Mouse (Mus musculus) ES-E14 (cell line): ENCODE results near the gene Plp1. TPM values are rescaled to one million over a fixed set of nuclear protein-coding genes. Genes with fewer than 3 reads are reported as not detected.

Source experiments
- DNase-seq: peaks from one replicate; pipeline ENCODE4 v3.0.0-alpha.2; 2013; ENCODE audit warnings: low read depth, low spot score
- H3K27ac ChIP-seq: 2 replicates; pipeline ENCODE4 v1.5.1; 2012; ENCODE audit warnings: low read depth, mild to moderate bottlenecking, low read length, moderate library complexity, mixed read lengths; ENCODE audit not compliant: poor library complexity, insufficient read depth, severe bottlenecking
- H3K36me3 ChIP-seq: 2 replicates; pipeline ENCODE4 v1.6.1; 2012; ENCODE audit warnings: mild to moderate bottlenecking, low read length, moderate library complexity, mixed read lengths; ENCODE audit not compliant: control insufficient read depth, poor library complexity, insufficient read depth, severe bottlenecking
- H3K4me1 ChIP-seq, 2 experiments: fragments of 150-350 bp in 1 of 2; sonication (generic) in 1 of 2; 2 replicates each; pipeline ENCODE4 v1.6.1; 2012; ENCODE audit warnings: low read length in 2 of 2, mild to moderate bottlenecking in 1 of 2, mixed read lengths in 1 of 2; ENCODE audit not compliant: control insufficient read depth in 2 of 2, insufficient read depth in 2 of 2, poor library complexity in 1 of 2
- H3K4me3 ChIP-seq, 2 experiments: fragments of 150-350 bp in 1 of 2; sonication (generic) in 1 of 2; 2 replicates each; pipeline ENCODE4 v1.5.1; 2012; ENCODE audit warnings: low read length in 2 of 2, low read depth in 1 of 2, mild to moderate bottlenecking in 1 of 2, mixed read lengths in 1 of 2; ENCODE audit not compliant: insufficient read depth in 1 of 2, poor library complexity in 1 of 2, severe bottlenecking in 1 of 2
- H3K9ac ChIP-seq: 2 replicates; pipeline ENCODE4 v1.6.1; 2012; ENCODE audit warnings: low read depth, mild to moderate bottlenecking, low read length, mixed read lengths; ENCODE audit not compliant: poor library complexity, insufficient read depth, severe bottlenecking
- H3K9me3 ChIP-seq: fragments of 150-350 bp; sonication (generic); 2 replicates; pipeline ENCODE4 v1.6.1; 2012; ENCODE audit warnings: low read depth, mild to moderate bottlenecking, low read length; ENCODE audit not compliant: control insufficient read depth, insufficient read depth
- CHD2 ChIP-seq: IDR thresholded peaks from 2 replicates; pipeline ENCODE4 v1.6.1; 2014; ENCODE audit warnings: mild to moderate bottlenecking, low read depth, low read length, inconsistent platforms
- HCFC1 ChIP-seq: IDR thresholded peaks from 2 replicates; pipeline ENCODE4 v1.6.1; 2012; ENCODE audit warnings: low read length, inconsistent platforms, borderline replicate concordance; ENCODE audit not compliant: insufficient read depth
- MAFK ChIP-seq: IDR thresholded peaks from 2 replicates; pipeline ENCODE4 v1.6.1; 2014; ENCODE audit warnings: mild to moderate bottlenecking, low read depth, low read length, inconsistent platforms; ENCODE audit not compliant: insufficient read depth
- ZC3H11A ChIP-seq: IDR thresholded peaks from 2 replicates; pipeline ENCODE4 v1.6.1; 2012; ENCODE audit warnings: low read depth, mild to moderate bottlenecking, inconsistent platforms, low read length, borderline replicate concordance
- ZNF384 ChIP-seq: IDR thresholded peaks from 2 replicates; pipeline ENCODE4 v1.6.1; 2012; ENCODE audit warnings: low read depth, low read length, inconsistent platforms
- in situ Hi-C, 2 experiments: fragments of 600-800 bp; cut with MboI; formaldehyde crosslinking; loops; one replicate each; pipeline ENCODE4 v1.15.1; 2025; ENCODE audit warnings: low sequenced_read_pairs in 2 of 2, inconsistent platforms in 1 of 2; ENCODE audit not compliant: unreplicated experiment in 2 of 2
- total RNA-seq: library from RNA; depleted of rRNA; stranded (reverse); fragments of 300-350 nt; gene quantifications from 2 replicates; pipeline ENCODE4 v1.2.3, GENCODE M21; 2012

Gene Plp1
- total RNA-seq, 1 experiment = 2.2 TPM

DNA sequence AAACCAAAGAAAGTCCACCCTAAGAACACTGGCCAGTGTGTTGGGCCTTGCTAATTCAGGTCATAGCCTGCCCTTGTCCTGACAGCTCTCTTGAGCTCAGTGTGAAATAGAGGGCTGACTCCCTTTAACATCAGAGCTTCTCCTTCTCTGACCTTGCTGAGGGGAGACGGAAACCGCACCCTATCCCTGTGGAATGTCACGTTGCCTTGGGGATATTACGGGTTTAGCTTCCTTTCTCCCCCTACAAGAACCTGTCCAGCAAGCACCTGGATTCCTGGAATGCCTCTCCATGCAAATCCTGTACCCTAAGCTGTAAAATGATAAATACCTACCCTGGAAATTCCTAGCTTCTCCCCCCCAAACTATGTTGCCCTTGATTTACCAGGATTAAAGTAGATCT lies 33.0 kb upstream of the Plp1 start:
- peaks cover 3% of the 10 kb centered on the region; the same call in 1 of the 2 replicates for H3K36me3 ChIP-seq
- H3K4me3 ChIP-seq = no peak overlapping the region
- H3K9ac ChIP-seq = 0 out of 2 replicates have a peak overlapping the region, but pooled peaks have one; percentile 32
- in situ Hi-C loops = no loop called here
- TF ChIP-seq ZC3H11A = no peak
- TF ChIP-seq ZNF384 = no peak
- no peak for TF ChIP-seq HCFC1
- TF ChIP-seq CHD2 = 0 out of 2 replicates have a peak, but pooled peaks have one; percentile 17
- peak overlapping the region; percentile 97 for H3K27ac ChIP-seq
- no peaks in the 10 kb centered on the region for H3K9me3 ChIP-seq
- peaks cover 4 to 5% of the 10 kb centered on the region in 2 experiments; a peak in 3 of 4 replicates for H3K4me1 ChIP-seq
- DNase-seq = peak; percentile 39

DNA sequence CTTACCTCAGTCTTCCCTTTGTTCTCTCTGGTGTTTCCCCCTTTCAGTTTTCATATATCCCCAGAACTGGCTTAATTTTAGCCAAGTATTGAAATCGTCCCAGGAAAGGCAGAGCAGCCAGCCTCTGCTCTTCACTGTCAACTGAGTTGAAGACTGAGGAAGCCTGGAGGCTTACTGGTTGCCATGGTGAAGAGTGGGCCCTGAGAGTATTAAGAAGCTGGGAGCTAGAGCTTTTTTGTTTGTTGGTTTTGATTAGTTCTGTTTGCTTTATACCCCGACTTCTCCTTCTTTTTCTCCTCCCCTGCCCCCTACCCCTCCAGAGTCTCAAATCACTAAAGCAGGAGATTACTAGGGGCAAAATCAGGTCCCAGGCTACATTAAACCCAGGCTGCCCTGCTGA lies 25.2 kb upstream of the Plp1 start:
- Histone ChIP-seq H3K9ac (no peak overlapping the region), H3K4me1 (no peaks in the 10 kb centered on the region), H3K27ac (no peak overlapping the region), H3K9me3 (no peaks in the 10 kb centered on the region), H3K36me3 (no peaks in the 10 kb centered on the region), H3K4me3 (no peak overlapping the region)
- DNase-seq = no peak
- TF ChIP-seq ZC3H11A (no peak), CHD2 (no peak), MAFK (no peak), ZNF384 (no peak), HCFC1 (no peak)
- in situ Hi-C loops = no loop called here

- no peaks in the 10 kb centered on the region for H3K36me3 ChIP-seq
- no peak overlapping the region for H3K4me3 ChIP-seq
- no peaks in the 10 kb centered on the region for H3K4me1 ChIP-seq
- H3K9me3 ChIP-seq = no peaks in the 10 kb centered on the region
- in situ Hi-C loops = no loop called here
- TF ChIP-seq MAFK (no peak), ZNF384 (no peak), ZC3H11A (no peak)
- no peak overlapping the region for H3K9ac ChIP-seq
- H3K27ac ChIP-seq = no peak overlapping the region
- no peak for DNase-seq
Measured at GRCm38 (mm10) chrX:136819752-136820151, 2.7 kb upstream of the Plp1 start.

DNA sequence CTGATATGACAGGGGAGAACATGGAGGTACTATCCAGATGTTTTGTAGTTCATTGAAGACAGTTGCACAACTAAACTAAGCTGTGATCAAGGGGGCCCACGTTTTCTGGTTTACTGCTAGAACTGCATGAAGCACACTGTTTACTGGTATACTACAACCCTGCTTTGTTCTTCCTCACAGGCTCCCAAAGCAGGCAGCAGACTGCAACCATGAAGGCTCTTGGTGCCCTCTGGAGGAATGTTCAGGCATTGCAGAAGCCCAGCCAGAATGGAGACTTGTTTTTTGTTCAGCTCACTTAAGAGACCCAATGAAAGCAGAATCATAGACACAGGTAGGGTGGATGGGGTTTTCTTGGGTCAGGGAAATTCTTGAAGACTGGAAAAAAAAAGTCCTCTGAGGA lies 2.2 kb upstream of the Plp1 start:
- H3K27ac ChIP-seq = no peak overlapping the region

GRCm38 (mm10) chrX:136825016-136825415 lies 2.5 kb downstream of the Plp1 start:
- in situ Hi-C loops = no loop called here
- H3K36me3 ChIP-seq = no peaks in the 10 kb centered on the region
- H3K9ac ChIP-seq = no peak overlapping the region
- 0 out of 4 replicates have a peak, but pooled peaks cover 0 to 2% of the 10 kb centered on the region in 2 experiments for H3K4me1 ChIP-seq
- TF ChIP-seq ZNF384 = no peak
- TF ChIP-seq CHD2 = no peak
- TF ChIP-seq ZC3H11A = no peak
- no peak for TF ChIP-seq HCFC1
- TF ChIP-seq MAFK = no peak
- H3K9me3 ChIP-seq = no peaks in the 10 kb centered on the region
- no peak for DNase-seq
- H3K27ac ChIP-seq = no peak overlapping the region
- H3K4me3 ChIP-seq = no peak overlapping the region

More for the DNA sequence above, 2.2 kb upstream of the Plp1 start:
- Histone ChIP-seq H3K36me3 (no peaks in the 10 kb centered on the region), H3K9ac (no peak overlapping the region), H3K4me3 (no peak overlapping the region), H3K9me3 (no peaks in the 10 kb centered on the region), H3K4me1 (no peaks in the 10 kb centered on the region)
- TF ChIP-seq HCFC1 (no peak), ZC3H11A (peak; percentile 61; the same call in 1 of the 2 replicates)
- DNase-seq = peak; percentile 51
- in situ Hi-C loops = no loop called here
